Mouse (Mus musculus) kidney, adult 11 months (tissue): ENCODE measurements around the gene Gm10447.

Experiments used
- DNase-seq: peaks from one replicate; pipeline ENCODE4 v3.0.0; 2022

Gm10447 gene

GRCm38 (mm10) chr11:53456474-53457371 is at the start of gene Gm10447, which contains the start of gene Shroom1:
TSS of gene Gm10447 (minus strand) at chr11:53457110.
TSS of gene Shroom1 (plus strand) at chr11:53457205.
- DNase-seq: peak; percentile 36

GRCm38 (mm10) chr11:53505026-53505663 is 48.2 kb upstream of the Gm10447 start:
- no peak for DNase-seq

- no peak for DNase-seq
These were observed 47.5 kb upstream of the Gm10447 start for GRCm38 (mm10) chr11:53504376-53504775.

- no peak for DNase-seq
These were observed 46.8 kb upstream of the Gm10447 start for GRCm38 (mm10) chr11:53503738-53504137.

- DNase-seq: no peak
These were observed 45.3 kb upstream of the Gm10447 start for GRCm38 (mm10) chr11:53502039-53502765.

- peak; percentile 33 for DNase-seq
These were observed 43.7 kb upstream of the Gm10447 start for GRCm38 (mm10) chr11:53500569-53500968.

- DNase-seq: no peak
These were observed 40.0 kb upstream of the Gm10447 start for GRCm38 (mm10) chr11:53496946-53497345.

- DNase-seq: no peak
These were observed 38.5 kb upstream of the Gm10447 start for GRCm38 (mm10) chr11:53495417-53495816.

- DNase-seq: no peak
These were observed 36.5 kb upstream of the Gm10447 start for GRCm38 (mm10) chr11:53493243-53493955.

GRCm38 (mm10) chr11:53491954-53492401 is 35.1 kb upstream of the Gm10447 start:
- DNase-seq: no peak

- no peak for DNase-seq
These were observed 32.5 kb upstream of the Gm10447 start for GRCm38 (mm10) chr11:53489421-53489820.

- DNase-seq: no peak
These were observed 32.1 kb upstream of the Gm10447 start for GRCm38 (mm10) chr11:53489007-53489406.

GRCm38 (mm10) chr11:53486822-53487594 is 30.1 kb upstream of the Gm10447 start:
- peak; percentile 58 for DNase-seq

GRCm38 (mm10) chr11:53486351-53486750 is 29.4 kb upstream of the Gm10447 start:
- no peak for DNase-seq

GRCm38 (mm10) chr11:53485719-53486118 is 28.8 kb upstream of the Gm10447 start:
- DNase-seq: no peak

- no peak for DNase-seq
These were observed 26.4 kb upstream of the Gm10447 start for GRCm38 (mm10) chr11:53483159-53483891.

GRCm38 (mm10) chr11:53481088-53481730 is 24.3 kb upstream of the Gm10447 start:
- no peak for DNase-seq

- peak; percentile 79 for DNase-seq
These were observed 22.9 kb upstream of the Gm10447 start, which contains the start of the genes Gm9945 and Sowaha for GRCm38 (mm10) chr11:53479783-53480301. TSS of gene Gm9945 (plus strand) at chr11:53480166. TSS of gene Sowaha (minus strand) at chr11:53480274.

GRCm38 (mm10) chr11:53479171-53479782 is 22.4 kb upstream of the Gm10447 start:
- DNase-seq: no peak
